Mouse (Mus musculus): Measurements from ENCODE around the gene Slc35g1.
"Not testable (repeated sequence)": the region's sequence is repeated elsewhere in the genome, so short reads cannot be mapped to it uniquely, and the experiment has no call there.

The Slc35g1 gene

GRCm38 (mm10) chr19:38387021-38387420 lies 8.8 kb upstream of the Slc35g1 start:
- in situ Hi-C loops (cut with MboI, MseI): not testable (repeated sequence)

- in situ Hi-C loops (cut with MboI, MseI): no loop called here
Observed at GRCm38 (mm10) chr19:38387835-38388234, 7.9 kb upstream of the Slc35g1 start.

GRCm38 (mm10) chr19:38396633-38396970 lies 822 bp downstream of the Slc35g1 start:
- in situ Hi-C loops (cut with MboI, MseI): loop anchor here (10.0 kb wide), 1 partner anchor 1222 kb away; no protein-coding TSS in a partner anchor

GRCm38 (mm10) chr19:38397004-38397403 lies 1.2 kb downstream of the Slc35g1 start:
- in situ Hi-C loops (cut with MboI, MseI): loop anchor here (10.0 kb wide), 1 partner anchor 1222 kb away; no protein-coding TSS in a partner anchor

GRCm38 (mm10) chr19:38398966-38399365 lies 3.2 kb downstream of the Slc35g1 start:
- in situ Hi-C loops (cut with MboI, MseI): loop anchor here (10.0 kb wide), 1 partner anchor 1224 kb away; no protein-coding TSS in a partner anchor

- in situ Hi-C loops (cut with MboI, MseI): no loop called here
Observed at GRCm38 (mm10) chr19:38400851-38401250, 5.1 kb downstream of the Slc35g1 start.

- in situ Hi-C loops (cut with MboI, MseI): no loop called here
Observed at GRCm38 (mm10) chr19:38401416-38401815, 5.6 kb downstream of the Slc35g1 start.

- in situ Hi-C loops (cut with MboI, MseI): no loop called here
Observed at GRCm38 (mm10) chr19:38410357-38411056, 14.7 kb downstream of the Slc35g1 start.

- in situ Hi-C loops (cut with MboI, MseI): no loop called here
Observed at GRCm38 (mm10) chr19:38413861-38414260, 18.1 kb downstream of the Slc35g1 start.

- in situ Hi-C loops (cut with MboI, MseI): no loop called here
Observed at GRCm38 (mm10) chr19:38418819-38419423, 23.1 kb downstream of the Slc35g1 start.

GRCm38 (mm10) chr19:38420751-38421295 lies 25.0 kb downstream of the Slc35g1 start:
- in situ Hi-C loops (cut with MboI, MseI): loop anchor here (10.0 kb wide), 1 partner anchor 354 kb away; no protein-coding TSS in a partner anchor

GRCm38 (mm10) chr19:38421436-38421835 lies 25.7 kb downstream of the Slc35g1 start:
- in situ Hi-C loops (cut with MboI, MseI): loop anchor here (10.0 kb wide), 1 partner anchor 353 kb away; no protein-coding TSS in a partner anchor

GRCm38 (mm10) chr19:38422926-38423325 lies 27.1 kb downstream of the Slc35g1 start:
- in situ Hi-C loops (cut with MboI, MseI): loop anchor here (10.0 kb wide), 1 partner anchor 352 kb away; no protein-coding TSS in a partner anchor

- in situ Hi-C loops (cut with MboI, MseI): loop anchor here (10.0 kb wide), 1 partner anchor 351 kb away; no protein-coding TSS in a partner anchor
Observed at GRCm38 (mm10) chr19:38423884-38424283, 28.1 kb downstream of the Slc35g1 start.

GRCm38 (mm10) chr19:38424581-38424980 lies 28.8 kb downstream of the Slc35g1 start:
- in situ Hi-C loops (cut with MboI, MseI): loop anchor here (10.0 kb wide), 1 partner anchor 350 kb away; no protein-coding TSS in a partner anchor

GRCm38 (mm10) chr19:38429269-38429668 lies 33.5 kb downstream of the Slc35g1 start:
- in situ Hi-C loops (cut with MboI, MseI): loop anchor here (5.0 to 10.0 kb wide), 2 partner anchors 72 to 346 kb away; no protein-coding TSS in a partner anchor

GRCm38 (mm10) chr19:38430475-38430874 lies 34.7 kb downstream of the Slc35g1 start:
- in situ Hi-C loops (cut with MboI, MseI): no loop called here

- in situ Hi-C loops (cut with MboI, MseI): no loop called here
Observed at GRCm38 (mm10) chr19:38431326-38431725, 35.5 kb downstream of the Slc35g1 start.

GRCm38 (mm10) chr19:38432021-38432420 lies 36.2 kb downstream of the Slc35g1 start:
- in situ Hi-C loops (cut with MboI, MseI): no loop called here

- in situ Hi-C loops (cut with MboI, MseI): no loop called here
Observed at GRCm38 (mm10) chr19:38433381-38433780, 37.6 kb downstream of the Slc35g1 start.

GRCm38 (mm10) chr19:38435221-38435620 lies 39.4 kb downstream of the Slc35g1 start:
- in situ Hi-C loops (cut with MboI, MseI): no loop called here

- in situ Hi-C loops (cut with MboI, MseI): no loop called here
Observed at GRCm38 (mm10) chr19:38441860-38442259, 46.1 kb downstream of the Slc35g1 start.
